Mouse (Mus musculus): Measurements from ENCODE around the gene Gm14419. TPM values are rescaled to one million over a fixed set of nuclear protein-coding genes. Genes with fewer than 3 reads are reported as not detected.
"Not testable (repeated sequence)": the region's sequence is repeated elsewhere in the genome, so short reads cannot be mapped to it uniquely, and the experiment has no call there.

Gm14419 gene
- 7.3 and 10.3 TPM in 2 replicates for polyA plus RNA-seq (2016; fragmentation: Nextera tagmentation; extraction: Ambion mirVana)

DNA sequence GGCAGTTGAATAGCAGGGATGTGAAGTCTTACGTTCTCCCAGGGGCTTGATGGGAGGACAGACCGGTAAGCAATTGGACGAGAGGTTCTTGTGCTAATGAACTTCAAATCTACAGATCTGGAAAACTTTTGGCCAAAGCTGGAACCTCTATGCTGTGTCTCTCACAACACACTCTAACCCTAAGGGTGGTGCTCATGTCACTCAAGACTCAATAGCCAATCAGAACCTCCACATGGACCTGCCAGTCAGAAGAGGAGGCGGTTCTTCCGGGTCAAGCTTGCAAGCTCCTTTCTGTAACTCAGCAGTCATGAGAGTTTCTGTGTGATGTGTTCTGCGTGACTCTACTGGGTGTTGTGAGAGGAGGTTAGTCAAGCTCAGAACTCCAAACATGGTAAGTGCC lies at the start of gene Gm14419:
Gm14419 (plus strand) TSS at position 301 of the 400 bp plus-strand sequence.
- H3K27me3 ChIP-seq (ENCODE audit: insufficient read depth, poor library complexity, severe bottlenecking); H3K4me1 ChIP-seq (replicated peaks); DNase-seq (ENCODE audit: low spot score); H3K4me3 ChIP-seq; H3K27ac ChIP-seq; H3K36me3 ChIP-seq; H3K9me3 ChIP-seq: not testable (repeated sequence)
- WGBS = no CpG with 5 or more reads among the region's 6 CpGs

Other genes with a start within 250 kb of the Gm14419 start
- 10.6 and 12.2 TPM in 2 replicates for gene Gm14295, start 202.3 kb upstream of the Gm14419 start, polyA plus RNA-seq (2016; fragmentation: Nextera tagmentation; extraction: Ambion mirVana)
- gene Gm14408, start 169.8 kb upstream of the Gm14419 start, polyA plus RNA-seq (2016; fragmentation: Nextera tagmentation; extraction: Ambion mirVana) = not detected in 2 replicates
- 7.8 and 11.0 TPM in 2 replicates for gene Gm14296, start 73.1 kb upstream of the Gm14419 start, polyA plus RNA-seq (2016; fragmentation: Nextera tagmentation; extraction: Ambion mirVana)
- not detected in 2 replicates for gene Gm14401, start 73.4 kb downstream of the Gm14419 start, polyA plus RNA-seq (2016; fragmentation: Nextera tagmentation; extraction: Ambion mirVana)
- 24.3 and 24.8 TPM in 2 replicates for gene Gm14410, start 205.5 kb downstream of the Gm14419 start, polyA plus RNA-seq (2016; fragmentation: Nextera tagmentation; extraction: Ambion mirVana)